In the genomic region with DNA sequence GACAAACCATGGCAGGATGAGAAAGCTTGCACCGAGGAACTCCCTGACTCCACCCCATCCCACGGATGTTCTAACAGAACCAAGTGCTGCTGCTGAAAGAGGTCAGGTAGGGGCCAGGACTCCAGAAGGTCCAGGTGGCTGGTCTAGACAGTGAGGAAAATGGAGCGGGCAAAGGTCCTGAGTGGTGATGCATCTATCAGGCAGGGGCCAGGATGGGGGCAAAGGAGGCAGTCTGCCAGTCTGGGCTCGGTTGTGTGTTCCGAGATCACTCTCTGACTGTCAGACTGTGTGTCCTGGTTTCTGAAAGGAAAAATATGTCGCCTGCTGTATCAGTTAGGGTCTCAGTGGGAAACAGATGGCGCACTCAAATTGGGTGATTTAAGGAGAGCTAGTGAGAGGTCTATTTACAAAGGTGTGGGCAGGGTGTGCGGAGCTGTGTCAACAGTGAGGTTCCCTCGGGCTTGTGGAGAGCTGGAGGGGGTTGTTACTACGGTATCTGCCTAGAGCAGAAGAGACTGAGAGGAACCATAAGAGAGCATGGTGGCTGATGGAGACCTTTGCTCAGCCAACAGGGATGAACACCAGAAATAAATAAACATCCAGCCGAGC, we compare ENCODE assay signal across 10 mouse cellular contexts.
DNase-seq lines count a peak whose midpoint lies in the region.
"Had no signal": no experiment of that assay in that cellular context is flagged by ENCODE, and none has a peak within 500 bp of the region (broad histone marks: within the 10 kb centered on the region; RNA-seq: fewer than 3 reads in every experiment).

No protein-coding gene starts in this region.

- DNase-seq in cerebellum, postnatal 10 days: peak; percentile 47 to 50
- DNase-seq in cerebellum, adult 8-10 months: no peak
- peak; percentile 21 to 47 for DNase-seq in left cerebral cortex, postnatal 14 days (ENCODE audit: low spot score in 2 of 2)
- no peak for DNase-seq in left cerebral cortex, adult 11 months (ENCODE audit: low spot score)
- DNase-seq in brain, adult 2 months (ENCODE audit: low read depth, low spot score): peak; percentile 63
- DNase-seq in frontal cortex, postnatal 14 days (ENCODE audit: low spot score in 2 of 2): peak; percentile 14 to 19
- DNase-seq in thymus, postnatal 4 days: no peak
- no peak for DNase-seq in kidney, postnatal 10 days
- DNase-seq: heart, adult 18-20 months; heart, postnatal 36 days had no signal

- intact Hi-C loops in left cerebral cortex, postnatal 14 days (cut with DNase I): no loop called here

Comparison
In these comparisons a context has a peak if more than half of its experiments do, and no peak if none do; other contexts are left out.
1. DNase-seq: peak in cerebellum, postnatal 10 days (2 of 2), left cerebral cortex, postnatal 14 days (2 of 2), brain, adult 2 months (single experiment) and frontal cortex, postnatal 14 days (2 of 2); none in cerebellum, adult 8-10 months (single experiment), left cerebral cortex, adult 11 months (single experiment), thymus, postnatal 4 days (single experiment) and kidney, postnatal 10 days (single experiment).